Mouse (Mus musculus): Measurements from ENCODE around the gene Lsm14b. TPM values are rescaled to one million over a fixed set of nuclear protein-coding genes. Genes with fewer than 3 reads are reported as not detected.
A peak's percentile ranks its signal among the peaks of the same experiment; 100 is the strongest.

Lsm14b gene
- total RNA-seq, 2 experiments from 2014 or later, result 59.2 to 63.1 TPM

DNA sequence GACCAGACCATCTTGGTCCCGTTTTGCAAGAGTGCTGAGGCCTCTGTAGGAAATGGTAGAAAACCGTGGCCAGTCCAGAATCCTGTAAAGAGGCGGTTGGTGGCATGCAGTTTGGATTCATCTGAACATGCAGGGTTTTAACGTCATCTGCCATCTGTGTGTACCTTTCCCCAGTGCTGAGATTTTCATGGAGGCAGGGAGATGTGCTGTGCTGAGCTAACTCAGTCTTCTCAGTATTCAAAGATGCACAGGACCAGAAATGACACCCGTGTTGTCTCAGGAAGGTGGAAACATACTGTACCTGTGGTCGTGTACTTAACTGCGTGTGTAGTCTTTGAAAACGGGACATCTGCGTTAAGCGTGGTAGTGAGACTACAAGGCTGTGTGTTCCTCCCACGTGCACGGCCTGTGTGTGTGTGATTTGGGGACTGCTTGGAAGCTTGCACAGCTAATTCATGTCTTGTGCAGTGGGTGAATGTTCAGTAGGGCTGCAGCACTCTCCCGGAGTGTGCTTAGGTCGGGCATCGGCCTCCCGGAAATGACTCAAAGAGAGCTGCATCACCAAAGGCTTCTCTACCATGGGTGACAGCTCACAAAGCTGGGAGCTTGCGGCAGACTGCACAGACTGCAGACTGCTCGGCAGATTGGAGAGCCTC lies 23.3 kb downstream of the Lsm14b start:
- DNase-seq (ENCODE audit: low spot score), result no peak

DNA sequence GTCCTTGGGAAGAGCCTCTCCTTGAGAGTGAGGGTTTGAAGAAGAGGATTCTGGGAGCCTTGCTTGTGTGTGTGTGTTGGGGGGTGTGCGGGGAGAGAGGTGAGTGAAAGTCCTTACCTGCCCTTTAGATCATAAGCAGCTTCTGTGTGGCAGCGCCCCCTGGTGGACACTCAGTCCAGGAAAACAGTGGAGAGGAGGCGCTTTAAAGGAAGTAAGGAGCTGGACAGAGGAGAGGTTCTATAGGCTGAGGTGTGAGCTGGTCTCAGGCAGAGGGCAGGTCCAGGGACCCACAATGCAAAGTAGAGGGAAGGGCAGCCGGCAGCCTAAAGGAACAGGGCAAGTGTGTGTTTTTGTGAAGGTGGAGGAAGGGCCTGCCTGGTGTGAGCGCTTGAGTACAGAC lies 26.2 kb downstream of the Lsm14b start:
- intact Hi-C loops (cut with DNase I), result loop anchor here (1.0 kb wide), 1 partner anchor 135 kb away; no protein-coding TSS in a partner anchor
- DNase-seq (ENCODE audit: low spot score), result no peak

More for the DNA sequence above, 23.3 kb downstream of the Lsm14b start:
- intact Hi-C loops (cut with DNase I), result no loop called here

DNA sequence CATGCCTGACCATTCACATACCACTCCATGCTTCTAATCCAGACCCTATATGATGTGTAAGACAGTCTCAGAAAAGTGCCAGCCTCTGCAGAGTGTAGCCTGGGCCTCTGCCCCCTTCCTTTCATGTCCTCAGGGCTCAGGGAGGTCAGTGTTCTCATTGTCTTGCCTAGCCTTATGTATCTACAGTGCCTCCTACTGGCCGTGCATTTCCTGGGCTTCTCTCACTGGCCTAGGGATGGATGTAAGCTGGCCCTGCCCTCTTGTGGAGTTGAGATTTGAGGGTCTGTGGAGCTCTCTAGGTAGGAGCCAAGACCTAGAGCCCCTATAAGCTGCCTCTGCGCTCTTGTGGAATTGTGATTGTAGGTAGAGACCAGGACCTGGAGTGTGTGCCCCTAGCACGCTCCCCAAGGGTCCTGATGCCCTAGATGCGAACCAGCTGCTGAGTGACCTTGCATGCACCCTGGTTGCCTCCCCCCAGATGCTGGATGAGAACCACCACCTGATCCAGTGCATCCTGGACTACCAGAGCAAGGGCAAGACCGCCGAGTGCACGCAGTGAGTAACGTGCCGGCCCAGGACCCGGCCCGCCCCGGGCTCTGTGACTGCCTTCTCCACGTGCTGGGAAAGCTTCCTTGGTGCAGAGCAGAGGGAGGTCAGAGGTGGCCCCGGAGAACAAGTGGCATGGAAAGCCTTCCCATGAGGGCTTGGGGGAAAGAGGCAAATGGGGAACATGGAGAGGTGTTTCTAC lies 27.4 kb downstream of the Lsm14b start:
- intact Hi-C loops (cut with DNase I), result loop anchor here (1.0 kb wide), 1 partner anchor 136 kb away; no protein-coding TSS in a partner anchor
- DNase-seq (ENCODE audit: low spot score), result no peak

DNA sequence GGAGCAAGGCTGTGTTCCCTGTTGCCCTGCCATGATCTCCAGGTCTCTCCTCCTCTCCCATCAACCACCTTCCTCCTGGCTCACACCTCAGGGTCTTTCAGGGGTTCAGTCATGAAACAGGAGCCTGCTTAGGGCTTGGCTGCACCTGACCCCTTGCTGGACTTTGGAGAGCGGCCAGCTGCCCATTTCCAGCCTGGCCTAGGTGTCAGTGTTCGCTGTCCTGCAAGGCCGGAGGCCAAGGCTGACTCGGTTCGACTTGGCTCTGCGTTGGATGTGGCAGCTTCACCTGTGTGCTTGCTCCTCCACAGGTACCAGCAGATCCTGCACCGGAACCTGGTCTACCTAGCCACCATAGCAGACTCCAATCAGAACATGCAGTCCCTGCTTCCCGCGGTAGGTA lies 28.2 kb downstream of the Lsm14b start:
- DNase-seq (ENCODE audit: low spot score), result no peak
- intact Hi-C loops (cut with DNase I), result no loop called here

DNA sequence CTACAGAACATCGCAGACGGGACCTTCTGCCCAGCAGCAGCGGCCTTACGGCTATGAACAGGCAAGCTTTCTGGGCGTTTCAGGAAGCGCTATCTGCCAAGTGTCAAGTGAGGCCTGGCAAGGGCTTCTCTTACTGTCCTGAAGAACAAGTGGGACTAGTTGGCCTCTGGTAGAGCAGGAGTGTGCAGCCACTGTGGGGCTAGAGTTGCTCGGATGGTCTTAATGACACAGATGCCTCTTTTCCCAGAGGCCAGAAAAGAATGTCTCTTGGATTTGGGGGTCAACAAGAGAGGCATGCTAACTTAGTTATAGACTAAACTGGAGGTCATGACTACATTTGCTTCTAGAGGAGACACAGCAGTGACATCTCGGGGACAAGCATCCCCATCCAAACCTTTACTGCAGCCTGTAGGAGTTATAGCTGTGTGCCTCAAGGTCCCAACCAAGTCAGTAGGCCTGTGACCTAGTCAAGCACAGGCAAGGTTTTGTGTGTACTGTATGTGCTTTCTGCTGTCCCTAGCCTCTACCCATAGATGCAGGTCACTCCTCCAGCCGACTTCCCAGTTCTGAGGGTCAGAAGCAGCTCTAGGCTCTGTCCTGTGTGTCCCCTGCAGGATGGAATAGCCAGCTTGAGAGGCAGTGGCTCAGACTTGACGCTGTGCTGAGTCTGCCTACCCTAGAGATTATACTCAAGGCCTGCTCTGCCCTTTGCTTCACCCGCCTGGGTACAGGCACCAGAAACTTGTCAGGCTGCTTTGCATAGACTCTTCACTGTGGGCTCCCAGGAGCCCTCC lies 38.7 kb downstream of the Lsm14b start:
- DNase-seq (ENCODE audit: low spot score), result no peak
- intact Hi-C loops (cut with DNase I), result no loop called here

DNA sequence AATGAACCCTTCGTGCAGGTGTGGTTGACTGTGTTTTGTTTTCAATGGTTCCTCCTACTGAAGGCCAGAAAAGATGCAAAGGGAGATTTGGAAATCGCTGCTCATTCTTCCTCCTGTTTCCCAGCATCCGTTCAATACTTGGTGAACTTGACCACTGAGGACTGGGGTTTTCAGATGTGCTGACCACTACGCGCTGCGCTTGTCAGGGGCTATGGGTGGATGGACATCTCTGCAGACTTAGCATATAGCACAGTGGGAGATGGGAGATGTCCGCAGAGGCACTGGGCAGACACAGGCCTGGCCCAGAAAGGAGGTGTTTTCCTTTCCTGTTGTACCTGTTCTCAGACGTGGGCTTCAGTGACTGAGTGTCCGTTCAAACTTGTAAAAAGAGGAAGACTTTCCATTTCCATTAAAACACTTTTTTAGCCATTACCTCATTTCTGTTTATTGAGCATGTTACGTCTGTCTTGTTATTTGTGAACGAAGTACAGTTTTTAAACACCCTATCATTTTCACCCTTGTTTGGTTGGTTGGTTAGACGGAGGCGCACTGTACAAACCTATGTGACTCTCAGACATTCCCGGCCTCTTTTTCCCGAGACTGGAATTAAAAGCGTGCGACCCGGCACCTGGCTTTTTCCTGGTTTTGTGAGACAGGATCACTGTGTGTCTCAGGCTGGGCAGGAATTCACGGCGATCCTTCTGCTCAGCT lies 45.1 kb downstream of the Lsm14b start:
- DNase-seq (ENCODE audit: low spot score), result no peak
- intact Hi-C loops (cut with DNase I), result no loop called here

DNA sequence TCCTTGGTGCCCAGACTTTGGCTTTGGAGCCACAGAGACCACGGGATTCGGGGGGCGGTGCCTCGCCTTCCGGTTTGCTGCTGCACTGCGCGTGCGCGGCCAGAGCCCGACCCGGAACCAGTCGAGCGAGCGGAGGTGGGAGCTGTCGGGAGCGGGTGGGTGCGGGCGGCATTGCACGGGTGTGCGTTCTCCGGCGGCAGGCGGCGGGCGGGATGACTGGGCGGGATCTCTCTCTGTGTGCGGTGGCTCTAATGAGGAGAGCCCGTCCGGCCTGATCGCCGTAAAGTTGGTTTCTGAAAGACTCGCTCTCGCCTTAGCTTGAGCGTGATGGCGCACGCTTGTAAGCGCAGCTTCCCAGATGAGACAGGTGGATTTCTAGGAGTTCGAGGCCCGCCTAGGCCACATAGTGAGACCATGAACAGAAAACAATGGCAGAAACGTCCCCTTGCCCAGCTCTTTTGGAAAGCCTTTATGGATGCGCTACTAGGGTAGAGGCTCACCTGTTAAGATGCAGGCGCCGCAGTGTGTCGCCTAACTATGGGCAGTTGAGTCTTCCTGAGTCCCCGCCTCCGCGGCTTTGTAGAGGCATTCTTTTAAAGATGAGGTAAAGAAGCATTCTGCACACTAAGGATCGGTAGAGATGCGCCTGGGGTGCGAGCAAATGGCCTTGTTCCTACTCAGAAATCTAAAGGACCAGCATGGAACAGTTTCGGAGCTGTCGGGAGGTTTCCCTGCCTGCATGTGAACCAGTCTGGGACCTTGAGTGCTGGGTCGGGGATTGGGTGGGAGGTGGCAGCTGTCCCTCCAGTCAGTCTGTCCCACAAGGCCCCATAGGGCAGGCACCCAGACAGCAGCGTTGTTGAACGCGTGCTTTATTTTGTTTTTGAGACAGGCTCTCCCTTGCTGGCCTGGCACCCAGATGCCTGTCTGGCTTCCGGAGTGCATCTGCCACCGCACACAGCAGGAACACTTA lies 46.0 kb downstream of the Lsm14b start, which contains the start of gene Mtg2:
Mtg2 (plus strand) TSS at position 108 of the 973 bp plus-strand sequence.
- DNase-seq (ENCODE audit: low spot score), result peak; percentile 89
- intact Hi-C loops (cut with DNase I), result no loop called here

DNA sequence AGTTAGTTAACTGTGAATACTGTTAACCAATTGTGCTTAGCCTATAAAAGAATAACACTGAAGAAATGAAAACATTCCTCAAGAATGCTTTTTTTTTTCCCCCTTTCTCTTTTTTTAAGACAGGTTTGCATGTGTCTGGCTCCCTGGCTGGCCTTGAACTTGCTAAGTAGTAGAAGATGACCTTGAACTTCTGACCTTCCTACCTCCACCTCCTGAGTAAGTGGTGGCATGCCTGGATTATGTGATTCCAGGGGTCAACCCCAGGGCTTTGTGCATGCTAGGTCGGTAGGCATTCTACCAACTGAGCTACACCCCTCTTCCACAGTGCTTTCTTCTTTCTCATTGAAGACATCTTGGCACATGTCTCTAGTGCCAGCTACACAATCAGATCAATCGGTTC lies 46.9 kb downstream of the Lsm14b start:
- no peak for DNase-seq (ENCODE audit: low spot score)
- intact Hi-C loops (cut with DNase I), result no loop called here

DNA sequence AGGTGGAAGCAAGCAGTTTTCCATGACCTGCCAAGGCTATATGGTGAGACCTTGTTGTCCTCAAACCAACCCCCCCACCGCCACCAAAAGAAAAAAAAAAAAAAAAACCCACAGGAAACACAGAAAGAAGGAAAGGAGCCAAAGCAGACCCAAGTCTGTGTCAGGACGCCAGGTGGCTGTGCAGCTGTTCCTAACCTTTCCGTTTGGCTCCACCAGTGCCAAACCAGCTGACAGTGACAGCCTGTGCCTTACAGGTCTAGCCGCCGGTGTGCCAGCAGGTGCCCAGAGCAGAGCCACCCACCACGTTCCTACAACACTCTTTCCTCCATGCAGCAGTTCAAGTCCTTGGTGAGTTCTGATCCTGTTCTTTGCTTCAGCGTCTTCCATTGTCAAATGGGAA lies 48.1 kb downstream of the Lsm14b start:
- no peak for DNase-seq (ENCODE audit: low spot score)
- intact Hi-C loops (cut with DNase I), result no loop called here

DNA sequence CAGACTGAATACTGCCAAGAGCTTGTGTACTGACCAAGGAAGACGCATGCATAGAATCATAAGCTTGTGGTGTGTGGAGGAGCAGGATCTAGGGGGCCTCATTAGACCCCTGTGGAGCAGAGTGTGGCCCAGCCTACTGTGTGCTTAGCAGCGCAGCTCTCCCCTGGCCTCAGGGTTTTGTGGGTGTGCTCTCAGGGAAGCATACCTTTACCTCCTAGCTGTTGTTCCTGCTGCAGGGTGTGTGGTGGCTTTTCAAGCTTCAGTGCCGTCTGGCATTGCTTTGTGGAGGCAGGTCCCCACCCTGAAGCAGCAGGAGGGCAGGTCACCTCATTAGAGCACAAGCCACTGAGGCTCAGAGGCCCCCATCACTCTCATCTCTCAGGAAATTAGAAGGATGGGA lies 52.8 kb downstream of the Lsm14b start:
- no peak for DNase-seq (ENCODE audit: low spot score)
- intact Hi-C loops (cut with DNase I), result no loop called here

DNA sequence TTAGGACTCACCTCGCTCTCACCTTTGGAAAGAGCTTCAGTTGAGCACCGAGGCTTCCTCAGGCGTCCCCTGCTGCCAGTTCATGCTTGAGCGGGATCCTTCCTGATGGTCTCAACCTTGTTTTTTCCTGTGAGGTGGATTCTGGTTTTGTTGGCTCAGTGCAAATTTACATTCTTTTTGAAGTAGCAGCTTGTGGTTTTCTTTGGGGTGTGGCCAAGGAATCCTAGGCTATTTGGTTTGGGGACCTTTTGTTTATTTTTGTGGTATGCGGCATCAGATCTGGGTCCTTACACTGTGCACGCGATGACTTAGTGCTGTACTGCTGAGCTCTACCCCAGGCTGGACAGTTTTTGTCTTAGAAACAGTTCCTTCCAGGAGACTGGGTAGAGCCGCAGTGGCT lies 55.9 kb downstream of the Lsm14b start:
- intact Hi-C loops (cut with DNase I), result no loop called here
- DNase-seq (ENCODE audit: low spot score), result no peak

DNA sequence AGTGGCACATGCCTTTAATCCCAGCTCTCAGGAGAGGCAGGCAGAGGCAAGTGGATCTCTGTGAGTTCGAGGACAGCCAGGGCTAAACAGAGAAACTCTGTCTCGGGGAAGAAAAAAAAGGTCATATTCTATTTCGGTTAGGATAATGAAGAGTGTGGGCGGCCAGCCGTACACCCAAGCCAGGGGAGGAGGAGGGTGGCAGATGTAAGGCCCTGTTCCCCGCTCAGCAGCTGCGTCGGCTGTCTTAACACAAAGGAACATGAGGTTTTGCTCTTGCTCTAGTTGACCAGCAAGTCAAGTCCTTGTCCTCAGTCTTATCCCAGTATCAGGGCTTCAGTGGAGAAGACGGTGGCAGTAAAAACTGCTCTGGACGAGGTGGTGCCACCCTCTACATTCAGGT lies 58.3 kb downstream of the Lsm14b start:
- intact Hi-C loops (cut with DNase I), result no loop called here
- DNase-seq (ENCODE audit: low spot score), result no peak

DNA sequence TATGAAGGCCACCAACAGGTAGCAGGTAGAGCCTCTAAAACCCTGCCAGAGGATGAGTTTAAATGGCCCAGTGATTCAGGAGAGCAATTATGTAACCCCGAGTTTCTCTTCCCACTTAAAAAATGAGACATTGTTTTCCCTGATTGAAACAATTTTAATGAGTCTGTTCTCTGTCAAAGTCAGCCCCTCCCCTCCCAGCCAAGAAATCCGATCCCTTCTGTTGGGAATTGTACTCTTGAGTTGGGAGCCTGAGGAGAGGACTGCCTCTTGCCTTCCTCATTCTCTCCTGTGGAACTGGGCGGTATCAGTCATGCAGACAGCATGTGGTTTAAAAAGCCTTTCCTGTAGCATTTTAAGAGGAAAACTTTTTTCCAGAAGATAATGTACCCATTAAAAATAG lies 59.8 kb downstream of the Lsm14b start:
- DNase-seq (ENCODE audit: low spot score), result no peak
- intact Hi-C loops (cut with DNase I), result no loop called here

Other genes starting within 250 kb of the Lsm14b start
- 10 to 100 TPM; 18.7 to 19.5 TPM for gene Taf4, start 48.3 kb upstream of the Lsm14b start, total RNA-seq (2021)
- 100 to 1,000 TPM; 155 to 163 TPM for gene Psma7, start 17.4 kb downstream of the Lsm14b start, total RNA-seq (2021)
- gene Ss18l1, start 17.5 kb downstream of the Lsm14b start, total RNA-seq (2021), result 1 to 10 TPM; 2.2 to 2.3 TPM
- 10 to 100 TPM; 23.0 to 27.4 TPM for gene Mtg2, start 45.6 kb downstream of the Lsm14b start, total RNA-seq (2021)
- gene Hrh3, start 79.5 kb downstream of the Lsm14b start, total RNA-seq (2021), result not detected
- 10 to 100 TPM; 32.3 to 36.4 TPM for gene Osbpl2, start 94.3 kb downstream of the Lsm14b start, total RNA-seq (2021)
- 10 to 100 TPM; 73.1 to 83.5 TPM for gene Adrm1, start 146.5 kb downstream of the Lsm14b start, total RNA-seq (2021)
- gene Lama5, start 200.9 kb downstream of the Lsm14b start, total RNA-seq (2021), result 10 to 100 TPM; 50.3 to 58.2 TPM
- 100 to 1,000 TPM; 471 to 515 TPM for gene Rps21, start 232.4 kb downstream of the Lsm14b start, total RNA-seq (2021)
- gene Cables2, start 248.5 kb downstream of the Lsm14b start, total RNA-seq (2021), result 10 to 100 TPM; 13.0 to 13.8 TPM